Mouse (Mus musculus): ENCODE measurements around the gene Ggta1. TPM values are rescaled to one million over a fixed set of nuclear protein-coding genes. Genes with fewer than 3 reads are reported as not detected.

The Ggta1 gene
- polyA plus RNA-seq (2015; fragmentation: Nextera tagmentation; extraction: Ambion mirVana) = 26.2 and 27.3 TPM in 2 replicates

DNA sequence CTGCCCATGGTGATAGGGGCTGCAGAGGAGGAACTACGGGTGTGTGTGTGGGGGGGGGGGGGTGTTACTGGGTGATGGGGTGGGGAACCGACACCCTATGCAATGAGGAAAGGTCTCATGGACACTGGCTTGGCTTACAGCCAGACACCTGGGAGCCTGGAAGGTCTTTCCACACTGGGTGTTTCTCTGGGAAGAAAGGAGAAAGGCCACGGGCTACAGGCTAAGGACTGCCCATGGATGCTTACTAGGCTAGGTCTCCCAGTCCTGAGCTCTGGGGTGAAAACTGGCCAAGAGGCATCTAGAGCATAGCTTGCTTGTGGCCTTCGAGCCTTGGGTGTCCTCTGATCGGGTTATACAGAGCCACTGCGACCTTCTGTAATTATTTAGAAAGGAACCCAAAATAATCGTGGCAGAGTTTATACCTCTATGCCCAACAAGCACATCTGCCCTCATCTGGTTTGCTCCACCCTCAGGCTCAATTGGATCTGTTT, at the start of gene Ggta1:
Ggta1 (minus strand) TSS at position 441 of the 491 bp plus-strand sequence.
- DNase-seq (ENCODE audit: low spot score) = no peak

DNA sequence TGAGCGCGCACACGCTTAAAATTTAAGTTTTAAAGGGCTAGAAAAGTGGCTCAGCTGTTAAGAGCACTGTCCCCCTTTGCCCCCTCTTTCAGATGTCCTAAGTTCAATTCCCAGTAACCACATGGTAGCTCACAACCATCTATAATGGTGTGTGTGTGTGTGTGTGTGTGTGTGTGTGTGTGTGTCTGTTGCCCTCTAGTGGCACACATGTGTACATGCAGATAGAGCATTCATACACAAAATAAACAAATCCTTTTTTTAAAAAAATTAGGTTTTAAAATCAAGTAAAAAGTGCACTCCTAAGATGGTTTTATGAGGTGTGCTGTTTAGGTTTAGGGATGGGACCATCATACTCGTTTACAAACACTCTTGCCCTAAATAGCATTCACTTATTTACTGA, 49.2 kb upstream of the Ggta1 start:
- no peak for DNase-seq (ENCODE audit: low spot score)

DNA sequence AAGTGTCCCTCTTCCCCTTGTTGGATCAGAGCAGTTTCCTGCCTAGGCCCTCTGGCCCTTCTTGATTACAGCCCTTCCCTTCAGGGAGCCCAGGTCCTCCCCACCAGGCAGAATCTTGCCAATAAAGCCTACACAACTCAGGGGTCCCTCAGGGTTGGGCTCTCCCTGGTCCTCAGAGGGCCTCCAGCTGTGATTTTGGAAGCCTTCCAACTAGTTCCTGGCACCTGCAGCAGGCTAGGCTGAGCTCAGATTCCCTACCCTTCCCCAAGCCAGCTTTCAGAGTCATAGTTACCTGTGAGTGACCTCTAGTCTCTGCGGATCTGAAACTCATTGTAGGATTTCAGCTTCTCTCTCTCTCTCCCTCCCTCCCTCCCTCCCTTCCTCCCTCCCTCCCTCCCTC, 47.9 kb upstream of the Ggta1 start:
- no peak for DNase-seq (ENCODE audit: low spot score)

DNA sequence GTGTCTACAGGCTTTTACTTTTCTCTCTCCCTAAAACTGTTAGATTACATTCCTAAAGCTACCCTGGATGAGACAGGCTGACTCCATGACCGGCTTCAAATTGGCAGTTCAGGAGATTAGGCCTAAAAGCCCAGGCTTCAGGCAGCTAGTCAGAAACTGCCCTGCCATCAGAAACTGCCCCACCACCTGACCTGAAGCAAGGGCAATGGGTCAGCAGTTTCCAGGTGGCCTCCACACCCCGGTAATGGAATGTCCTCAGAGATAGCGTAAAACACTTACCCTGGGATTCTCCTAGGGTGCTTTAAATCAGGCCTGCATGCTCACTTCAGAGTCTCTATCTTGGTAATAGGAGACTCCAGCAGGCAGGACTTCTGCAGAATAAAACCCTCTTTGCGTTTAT, 46.9 kb upstream of the Ggta1 start:
- no peak for DNase-seq (ENCODE audit: low spot score)

DNA sequence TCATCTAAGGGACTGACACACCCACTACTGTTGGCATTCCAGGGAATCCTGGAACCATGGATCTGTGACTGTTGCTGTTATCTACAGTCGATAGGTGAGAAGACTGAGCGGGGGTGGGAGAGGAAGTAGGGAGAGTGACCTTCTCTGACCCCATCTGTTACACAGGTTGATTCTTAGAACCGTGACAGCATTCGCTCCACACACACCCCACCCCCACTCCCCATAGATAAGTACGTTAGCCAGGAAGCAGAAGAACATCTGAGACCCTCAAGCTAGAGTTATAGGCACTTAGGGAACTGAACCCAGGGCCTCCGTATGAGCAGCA, 46.3 kb upstream of the Ggta1 start:
- DNase-seq (ENCODE audit: low spot score) = peak; percentile 32

DNA sequence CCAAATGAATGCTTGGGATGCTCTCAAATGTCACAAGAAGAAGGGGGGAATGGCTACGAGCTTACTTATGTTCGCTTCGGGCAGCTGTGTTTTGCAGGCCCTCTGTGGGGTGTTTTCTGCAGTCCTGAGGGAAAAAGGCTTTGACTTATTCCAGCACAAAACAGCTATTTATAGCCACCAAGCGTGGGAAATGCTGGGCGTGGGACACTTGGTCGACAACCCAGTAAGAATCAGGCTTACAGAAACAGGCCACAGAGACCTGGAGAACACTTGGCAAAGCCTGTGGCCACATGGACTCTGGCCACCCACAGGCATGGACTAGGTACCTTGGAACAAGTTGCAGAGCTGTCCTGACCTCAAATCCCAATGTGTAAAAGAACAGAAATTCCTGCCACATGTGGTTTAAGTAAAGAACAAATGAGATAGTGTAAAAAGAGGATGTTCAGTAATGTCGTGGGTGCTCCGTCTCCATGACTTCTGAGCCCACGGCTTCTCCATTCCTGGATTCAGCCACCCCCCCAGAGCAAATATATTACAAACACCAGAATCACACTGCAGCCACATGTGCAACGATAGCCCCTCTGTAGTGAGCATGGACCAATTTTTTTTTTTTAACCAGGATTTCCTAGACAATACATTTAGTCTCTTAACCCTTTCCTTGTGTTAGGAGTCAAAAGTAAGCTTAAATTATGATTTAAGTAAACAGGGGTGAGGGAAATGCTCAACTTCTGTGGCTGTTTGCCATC, 45.7 kb upstream of the Ggta1 start:
- DNase-seq (ENCODE audit: low spot score) = no peak

DNA sequence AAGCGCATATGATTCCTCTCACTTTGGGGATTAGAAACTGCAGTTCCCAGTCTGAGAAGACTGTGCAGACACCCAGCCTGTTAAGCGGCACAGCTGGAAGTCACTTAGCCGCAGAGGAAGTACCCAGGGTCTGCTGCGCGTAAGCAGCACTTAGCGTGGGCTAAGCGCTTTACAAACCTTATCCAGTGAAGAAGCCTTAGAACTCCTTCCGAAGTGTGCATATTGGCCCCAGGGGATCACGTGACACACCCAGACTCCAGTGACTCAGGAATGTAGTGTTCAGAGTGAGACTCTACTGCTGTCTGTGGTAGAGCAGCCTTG, 44.1 kb upstream of the Ggta1 start:
- DNase-seq (ENCODE audit: low spot score) = peak; percentile 89

DNA sequence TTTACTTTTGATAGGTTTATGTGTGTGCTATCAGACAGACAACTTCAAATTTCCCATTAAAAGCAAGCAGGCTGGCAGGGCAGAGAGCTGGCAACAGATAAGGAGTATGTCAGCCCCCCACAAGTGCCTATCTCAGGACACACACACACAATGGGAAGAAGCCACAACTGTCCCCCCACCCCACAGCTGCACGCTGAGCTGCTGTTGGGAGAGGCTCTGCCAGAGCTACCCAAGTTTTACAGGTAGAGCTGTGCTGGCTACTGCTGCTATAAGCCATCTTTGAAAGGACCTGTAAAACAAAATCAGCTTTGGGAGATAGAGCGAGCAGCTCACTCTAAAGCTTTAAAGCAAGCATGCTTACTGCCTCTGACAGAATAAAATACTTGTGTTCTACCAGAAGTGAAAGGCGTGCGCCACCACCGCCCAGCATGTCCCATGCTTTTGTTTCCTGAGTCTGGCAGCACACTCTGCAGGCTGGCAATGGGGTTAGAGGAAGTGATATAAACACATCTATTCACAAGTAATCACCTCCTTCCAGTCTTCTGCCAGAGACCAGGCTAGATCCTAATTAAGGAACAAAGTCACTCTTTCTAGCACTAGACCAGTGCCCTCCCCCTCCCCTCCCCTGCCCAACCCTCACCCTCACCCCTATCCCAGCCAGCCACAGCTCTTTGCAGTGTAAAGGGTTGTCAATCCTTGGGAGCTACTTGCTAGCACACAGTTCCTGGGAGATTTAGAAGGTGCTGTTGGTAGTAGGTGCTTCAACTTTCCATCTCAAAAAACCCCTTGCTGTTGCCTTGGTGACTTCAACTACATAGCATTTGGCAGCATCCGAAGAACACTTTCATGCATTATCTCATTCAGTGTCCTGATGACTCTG, 43.5 kb upstream of the Ggta1 start:
- DNase-seq (ENCODE audit: low spot score) = peak; percentile 66

DNA sequence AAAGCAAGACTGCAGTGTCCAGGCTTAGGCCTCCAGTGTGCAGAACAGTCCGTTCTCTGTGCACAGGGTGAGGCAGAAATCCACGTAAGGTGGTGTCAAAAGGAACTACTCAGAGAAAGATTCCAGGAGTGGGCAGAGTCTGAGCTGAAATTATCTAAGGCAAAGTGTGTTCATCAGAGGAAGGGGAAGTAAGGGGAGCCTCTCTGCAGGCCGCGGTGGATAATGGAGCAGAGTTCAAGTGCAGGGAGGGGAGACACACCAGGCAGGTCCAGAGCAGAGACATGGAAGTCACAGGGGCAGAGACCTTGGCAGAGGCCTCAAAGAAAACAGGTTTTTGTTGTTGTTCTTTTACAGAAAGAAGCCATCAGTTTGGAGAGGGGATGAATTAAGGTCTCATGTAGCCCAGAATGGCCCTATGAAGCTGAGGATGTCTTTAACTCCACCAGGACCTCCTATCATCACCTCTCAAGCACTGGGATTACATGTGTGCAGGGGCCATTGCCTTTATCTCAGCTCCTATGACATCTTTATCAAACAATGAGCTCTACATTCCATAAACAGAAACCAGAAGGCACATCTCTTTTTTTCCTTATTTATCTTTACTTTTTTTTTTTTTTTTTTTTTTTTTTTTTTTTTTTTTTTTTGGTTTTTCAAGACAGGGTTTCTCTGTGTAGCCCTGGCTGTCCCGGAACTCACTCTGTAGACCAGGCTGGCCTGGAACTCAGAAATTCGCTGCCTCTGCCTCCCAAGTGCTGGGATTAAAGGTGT, 42.7 kb upstream of the Ggta1 start:
- DNase-seq (ENCODE audit: low spot score) = no peak

DNA sequence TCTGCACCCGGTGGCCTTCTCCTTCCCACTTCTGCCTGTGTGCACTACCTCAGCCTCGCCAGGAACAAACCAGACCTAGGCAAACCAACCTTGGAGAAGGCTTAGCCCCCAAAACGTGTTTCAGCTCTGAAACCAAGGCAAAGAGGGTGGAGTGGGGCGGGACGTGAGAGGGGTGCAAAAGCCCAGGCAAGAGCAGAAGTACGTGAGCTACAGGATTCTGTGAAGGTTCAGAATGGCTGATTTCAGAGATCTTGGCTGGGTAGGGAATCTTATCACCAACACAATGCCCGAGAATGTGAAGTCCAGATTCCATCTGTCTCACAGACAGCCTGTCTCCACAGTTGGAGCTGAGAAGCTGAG, 41.4 kb upstream of the Ggta1 start:
- DNase-seq (ENCODE audit: low spot score) = no peak

DNA sequence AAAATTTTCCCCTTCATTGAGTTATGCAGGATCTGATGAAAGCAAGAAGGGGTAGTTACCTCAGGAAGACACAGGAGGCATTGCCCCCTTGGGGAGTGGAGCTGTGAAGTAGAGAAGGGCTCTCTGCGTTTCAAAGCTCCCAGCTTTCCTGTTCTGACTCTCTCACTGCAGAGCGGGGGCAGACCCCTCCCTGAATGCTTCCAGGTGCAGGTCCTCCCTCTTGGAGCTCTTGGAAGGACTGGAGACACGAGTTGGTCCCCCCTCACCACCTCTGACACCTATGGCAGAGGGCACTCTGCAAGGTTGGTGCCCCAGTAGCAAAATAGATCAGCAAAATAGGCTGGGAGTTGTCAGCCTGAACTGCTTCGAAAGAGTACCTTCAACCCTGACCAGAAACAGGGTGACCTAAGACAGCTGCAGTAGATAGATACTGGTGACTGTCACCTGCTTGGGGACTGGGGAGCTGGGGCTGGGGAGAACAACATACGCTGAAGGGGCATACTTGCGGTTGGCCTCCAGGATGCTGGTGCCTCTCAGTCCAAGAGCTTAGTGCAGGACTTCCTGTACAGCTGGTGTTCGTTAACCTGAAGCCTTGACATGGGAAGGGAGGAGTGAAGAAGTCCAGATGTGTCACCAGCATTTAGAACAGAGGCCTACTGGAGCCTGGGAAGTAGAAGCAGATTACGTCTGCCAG, 40.8 kb upstream of the Ggta1 start:
- DNase-seq (ENCODE audit: low spot score) = peak; percentile 82

DNA sequence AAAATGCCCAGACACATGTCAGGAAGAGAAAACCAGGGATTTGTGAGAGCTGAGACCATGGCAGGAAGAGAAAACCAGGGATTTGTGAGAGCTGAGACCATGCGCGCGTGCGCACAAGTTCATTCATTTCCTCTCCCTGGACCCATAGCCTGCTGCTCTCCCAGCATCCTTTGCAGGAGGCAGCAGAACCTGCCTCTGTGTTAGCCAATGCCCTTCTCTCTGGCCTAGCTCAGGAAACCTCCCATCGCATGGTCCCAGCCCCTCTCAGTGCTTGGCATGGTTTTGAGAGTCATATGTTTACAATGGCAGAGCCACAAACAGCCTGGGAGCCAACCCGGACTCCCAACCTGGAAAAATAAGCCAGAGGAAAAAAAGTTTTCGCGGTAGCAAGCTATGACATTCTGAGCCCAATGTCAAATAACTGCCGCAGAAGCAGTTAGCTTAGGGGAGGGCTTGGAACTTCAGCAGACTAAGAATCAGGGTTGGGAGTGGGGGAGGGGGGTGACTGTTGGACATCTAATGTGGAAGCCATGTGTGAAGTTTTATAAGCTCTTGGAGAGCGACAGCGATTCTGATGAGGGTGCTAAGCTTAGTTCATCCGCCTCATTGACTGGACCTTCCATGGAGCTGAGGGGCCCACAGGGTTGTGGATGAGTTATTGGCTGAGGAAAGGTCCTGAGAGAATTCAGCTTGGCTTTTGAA, 40.1 kb upstream of the Ggta1 start:
- DNase-seq (ENCODE audit: low spot score) = peak; percentile 37

DNA sequence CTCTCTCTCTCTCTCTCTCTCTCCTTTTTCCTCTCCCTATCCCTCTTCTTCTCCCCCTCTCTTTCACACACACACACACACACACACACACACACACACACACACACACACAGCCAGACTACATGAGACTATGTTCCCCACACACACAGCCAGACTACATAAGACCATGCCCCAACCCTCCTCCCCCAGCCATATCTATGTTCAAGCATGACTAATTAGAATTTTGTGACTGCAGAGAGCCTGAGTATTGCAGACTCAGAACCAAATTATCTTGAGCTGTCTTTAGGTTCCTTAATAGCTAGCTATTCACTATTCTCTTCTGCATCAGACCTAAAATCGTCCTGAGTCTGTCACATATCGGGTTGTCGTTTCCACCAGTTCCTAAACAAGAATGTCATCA, 39.5 kb upstream of the Ggta1 start:
- DNase-seq (ENCODE audit: low spot score) = no peak

DNA sequence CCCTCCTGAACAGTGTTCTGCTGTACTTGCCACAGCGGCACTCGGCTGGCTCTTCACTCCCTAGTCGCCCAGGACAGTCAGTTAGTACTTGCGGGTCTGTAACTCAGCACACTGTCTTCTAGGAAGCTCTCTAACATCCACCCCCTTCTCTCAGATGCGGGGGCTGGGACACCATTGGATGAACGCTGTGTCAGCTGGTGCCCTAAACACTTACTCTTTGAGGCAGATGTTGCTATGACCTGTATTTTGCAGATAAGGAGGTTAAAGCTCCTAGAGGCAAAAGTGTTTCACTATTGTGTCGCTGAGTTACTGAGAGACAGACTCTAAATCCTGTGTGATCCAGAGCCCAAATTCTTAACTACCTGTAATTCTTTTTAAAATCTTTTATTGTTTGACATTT, 36.4 kb upstream of the Ggta1 start:
- DNase-seq (ENCODE audit: low spot score) = peak; percentile 90

DNA sequence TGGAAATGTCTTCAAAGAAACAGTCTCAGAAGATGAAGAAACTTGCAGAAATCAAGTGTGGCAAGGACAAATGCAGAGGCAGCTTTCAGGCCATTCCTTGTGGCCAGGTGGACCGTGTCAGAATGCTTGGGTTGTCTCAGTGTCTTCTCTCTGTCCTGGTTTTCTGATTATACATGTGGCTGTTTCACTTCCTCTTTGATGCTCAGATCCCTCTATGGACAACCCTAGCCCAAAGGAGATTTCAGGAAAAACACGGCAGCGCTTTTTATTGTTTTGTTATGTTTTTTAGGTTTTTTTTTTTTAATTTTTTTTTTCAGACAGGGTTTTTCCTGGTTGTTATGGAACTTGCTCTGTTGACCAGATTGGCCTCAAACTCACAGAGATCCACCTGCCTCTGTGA, 35.9 kb upstream of the Ggta1 start:
- DNase-seq (ENCODE audit: low spot score) = no peak

DNA sequence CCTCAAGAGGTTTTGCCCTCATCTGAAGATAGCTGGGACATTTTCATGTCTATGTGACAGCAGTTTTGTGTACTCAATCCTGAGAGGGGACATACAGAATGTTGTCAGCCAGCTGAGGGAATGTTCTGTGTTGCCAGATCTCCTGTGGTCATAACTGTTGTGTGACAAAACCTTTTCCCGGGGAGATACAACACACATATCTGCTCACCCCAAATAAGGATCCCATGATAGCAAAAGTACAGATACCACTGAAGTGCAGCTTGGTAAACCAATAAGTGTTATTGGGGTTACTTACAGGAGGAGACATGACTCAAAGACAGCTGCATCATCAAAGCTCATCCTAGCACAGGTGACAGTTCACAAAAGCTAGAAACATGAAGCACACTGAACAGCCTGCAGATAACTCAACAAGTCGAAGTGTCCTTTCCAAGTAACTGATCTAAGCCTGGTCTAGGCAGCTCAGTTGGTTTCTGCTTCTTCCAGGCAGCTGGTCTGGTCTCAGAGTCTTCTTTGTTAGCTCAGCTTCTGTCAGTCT, 34.7 kb upstream of the Ggta1 start:
- peak; percentile 82 for DNase-seq (ENCODE audit: low spot score)

DNA sequence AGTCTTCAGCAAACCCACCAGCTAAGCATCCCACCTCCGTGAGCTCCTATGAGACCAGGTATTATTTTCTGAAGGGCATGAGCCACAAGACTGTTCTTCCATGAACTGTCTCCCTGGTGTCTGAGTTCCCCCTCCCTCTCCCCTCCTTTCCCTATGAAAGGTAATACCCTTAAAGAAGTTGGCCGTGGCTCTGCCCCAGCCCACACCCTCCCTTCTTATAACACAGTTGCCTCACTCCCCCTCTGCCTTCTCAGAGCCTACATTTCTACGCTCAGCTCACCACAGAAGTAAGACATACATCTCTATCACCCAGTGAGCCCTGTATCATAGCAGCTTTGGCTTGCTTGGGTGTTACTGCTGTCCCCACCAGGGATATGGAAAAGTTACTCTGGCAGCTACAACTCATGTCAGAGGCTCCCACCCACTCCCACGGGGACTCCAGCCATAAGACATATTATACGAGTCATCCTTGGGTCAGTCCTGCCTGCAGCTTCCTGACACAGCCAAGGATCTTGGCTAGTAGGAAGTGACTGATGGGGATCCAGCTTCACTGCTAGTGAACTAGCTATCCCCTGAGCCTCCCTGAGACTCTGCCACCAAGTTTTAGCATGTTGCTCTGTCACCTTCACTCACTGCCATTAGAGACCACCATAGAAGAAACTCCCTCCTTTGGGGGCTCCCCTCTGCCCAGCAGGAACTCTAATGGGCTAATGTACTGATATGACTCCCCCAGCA, 33.4 kb upstream of the Ggta1 start:
- no peak for DNase-seq (ENCODE audit: low spot score)

DNA sequence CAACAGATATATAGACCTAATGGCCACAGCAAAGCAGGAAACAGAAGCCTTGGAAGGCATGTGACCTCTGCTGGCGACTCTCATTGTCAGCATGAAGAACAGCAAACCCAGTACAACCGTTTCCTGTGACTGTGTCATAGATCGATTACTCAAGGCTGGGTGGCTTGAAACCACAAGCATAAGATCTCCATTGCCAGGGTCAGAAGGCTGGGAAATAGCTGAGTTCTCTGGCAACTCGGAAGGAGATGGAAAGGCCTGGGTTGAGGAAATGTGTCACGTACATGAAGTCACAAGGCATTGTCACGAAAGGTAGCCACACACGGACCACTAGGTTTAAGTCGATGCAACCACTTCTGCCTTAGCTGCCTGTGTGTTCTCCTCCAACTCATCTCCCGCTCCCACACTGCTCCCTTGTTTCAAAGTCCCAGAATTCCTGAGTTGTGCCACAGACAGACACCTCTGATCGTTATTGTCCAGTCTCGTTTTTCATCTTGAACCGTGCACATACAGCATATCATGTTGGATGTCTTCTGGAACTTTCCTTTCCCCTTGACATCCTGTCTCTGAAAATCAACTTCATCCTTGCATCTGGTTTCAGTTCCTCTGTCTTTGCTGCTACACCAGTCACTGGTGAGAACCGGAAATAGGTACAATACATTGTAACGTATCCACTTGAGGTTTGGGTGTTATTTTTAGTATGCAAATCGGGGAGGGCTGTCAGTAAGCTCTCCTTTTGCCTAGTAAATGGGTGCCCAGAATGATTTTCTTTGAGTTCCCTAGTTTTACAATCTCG, 32.7 kb upstream of the Ggta1 start:
- peak; percentile 87 for DNase-seq (ENCODE audit: low spot score)

DNA sequence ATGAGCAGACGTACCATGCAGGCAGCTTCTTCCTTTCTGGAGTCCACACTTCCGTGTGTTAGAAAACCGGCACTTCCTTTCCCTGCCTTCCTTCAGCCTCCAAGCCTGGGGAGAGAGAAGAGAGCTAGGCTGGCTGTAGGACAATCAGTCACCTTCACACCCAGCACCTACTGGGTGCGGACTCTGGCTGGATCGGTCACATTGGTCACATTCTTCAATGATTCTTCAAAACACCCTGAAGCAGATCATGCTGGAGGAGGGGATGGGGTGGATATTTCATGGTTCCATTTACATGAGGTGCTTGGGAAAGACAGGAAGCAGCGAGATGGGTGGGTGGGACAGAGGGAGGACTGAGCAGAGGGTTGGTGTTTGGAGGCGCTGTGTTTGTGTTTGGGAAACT, 30.5 kb upstream of the Ggta1 start:
- DNase-seq (ENCODE audit: low spot score) = no peak

All from thymus, postnatal 0 days (tissue).